Mouse (Mus musculus): ENCODE measurements at regions not wholly inside any gene's neighbourhood (a gene's known extent, or its start where the extent isn't known, plus 50 kb on each side); places are given as distances from the start of the nearest gene placed in this dataset.

DNA sequence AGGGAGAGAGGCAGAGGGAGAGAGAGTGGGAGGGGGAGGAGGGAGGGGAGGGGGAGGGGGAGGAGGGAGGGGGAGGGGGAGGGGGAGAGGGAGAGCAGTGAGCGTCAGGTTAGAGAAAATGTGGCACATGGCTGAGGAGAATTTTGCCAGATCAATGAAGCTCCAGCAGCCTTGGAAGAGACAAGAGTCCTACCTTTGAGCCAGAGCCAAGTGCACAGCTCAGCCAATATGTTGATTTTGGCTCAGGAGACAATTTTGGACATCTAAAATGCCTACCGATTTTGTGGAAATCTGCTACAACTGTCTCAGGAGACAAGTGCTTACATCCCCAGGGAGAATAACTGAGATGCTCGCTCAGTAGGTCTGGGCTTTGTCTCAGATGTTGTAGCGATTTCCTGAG lies 184.3 kb downstream of the Stk31 start:
- no peaks in the 10 kb centered on the region for H3K4me1 ChIP-seq (replicated peaks; ENCODE audit: control insufficient read depth, insufficient read depth, low read length)
- no peak overlapping the region for H3K27ac ChIP-seq (ENCODE audit: low read depth)
- H3K4me3 ChIP-seq (ENCODE audit: low read depth, low read length), result no peak overlapping the region
- no peak overlapping the region for H3K4me2 ChIP-seq (ENCODE audit: low read length)
- 55% methylated on average over 4 of the region's 4 CpGs for WGBS
- ATAC-seq (replicated peaks; ENCODE audit: low FRiP score, low TSS enrichment, low read depth) (no peak), DNase-seq (ENCODE audit: low spot score) (no peak)
- H3K9ac ChIP-seq (ENCODE audit: low read length), result no peak overlapping the region
- no peaks in the 10 kb centered on the region for H3K27me3 ChIP-seq (replicated peaks; ENCODE audit: control insufficient read depth, insufficient read depth, low read length)
- H3K9me3 ChIP-seq (ENCODE audit: control insufficient read depth, low read length), result no peaks in the 10 kb centered on the region
- H3K36me3 ChIP-seq (ENCODE audit: control insufficient read depth, insufficient read depth, low read length), result no peaks in the 10 kb centered on the region

DNA sequence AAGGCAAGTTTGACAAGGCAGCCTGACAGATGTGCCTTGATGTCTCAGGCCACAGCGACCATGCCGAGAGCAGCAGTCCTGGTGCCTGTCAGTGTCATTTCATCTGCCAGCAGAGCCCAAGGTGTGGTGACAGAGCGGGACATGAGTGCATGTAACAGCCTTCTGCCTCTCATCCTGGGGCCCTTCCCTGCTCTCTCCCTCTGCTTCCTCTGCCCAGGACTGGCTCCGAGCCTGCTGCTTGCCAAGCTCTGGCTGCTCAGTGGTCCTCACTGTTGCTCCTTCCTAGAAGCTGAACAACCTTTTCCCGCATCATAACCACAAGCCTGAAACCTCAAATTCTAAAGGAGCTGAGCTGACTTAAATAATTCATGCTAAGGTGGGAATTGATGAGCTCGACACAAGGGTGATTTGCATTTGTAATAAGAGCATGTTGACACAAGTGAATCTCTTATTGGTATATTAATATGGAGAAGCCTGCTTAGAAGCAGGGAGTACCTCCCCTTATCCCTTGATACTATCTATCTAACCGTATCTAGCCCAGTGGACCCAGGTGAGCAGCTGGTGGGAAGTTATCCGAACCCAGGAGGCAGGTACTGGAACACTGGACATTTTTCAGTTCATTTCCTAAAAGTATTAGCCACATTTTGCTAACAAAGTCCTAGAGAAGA lies 186.8 kb downstream of the Stk31 start:
- no peak overlapping the region for H3K4me3 ChIP-seq (ENCODE audit: low read depth, low read length)
- no peak for DNase-seq (ENCODE audit: low spot score)
- ATAC-seq (replicated peaks; ENCODE audit: low FRiP score, low TSS enrichment, low read depth), result no peak
- H3K9ac ChIP-seq (ENCODE audit: low read length), result no peak overlapping the region
- no peaks in the 10 kb centered on the region for H3K4me1 ChIP-seq (replicated peaks; ENCODE audit: control insufficient read depth, insufficient read depth, low read length)
- 71% methylated on average over 8 of the region's 8 CpGs for WGBS
- H3K27ac ChIP-seq (ENCODE audit: low read depth), result no peak overlapping the region
- H3K9me3 ChIP-seq (ENCODE audit: control insufficient read depth, low read length), result no peaks in the 10 kb centered on the region
- no peak overlapping the region for H3K4me2 ChIP-seq (ENCODE audit: low read length)
- no peaks in the 10 kb centered on the region for H3K27me3 ChIP-seq (replicated peaks; ENCODE audit: control insufficient read depth, insufficient read depth, low read length)
- no peaks in the 10 kb centered on the region for H3K36me3 ChIP-seq (ENCODE audit: control insufficient read depth, insufficient read depth, low read length)

DNA sequence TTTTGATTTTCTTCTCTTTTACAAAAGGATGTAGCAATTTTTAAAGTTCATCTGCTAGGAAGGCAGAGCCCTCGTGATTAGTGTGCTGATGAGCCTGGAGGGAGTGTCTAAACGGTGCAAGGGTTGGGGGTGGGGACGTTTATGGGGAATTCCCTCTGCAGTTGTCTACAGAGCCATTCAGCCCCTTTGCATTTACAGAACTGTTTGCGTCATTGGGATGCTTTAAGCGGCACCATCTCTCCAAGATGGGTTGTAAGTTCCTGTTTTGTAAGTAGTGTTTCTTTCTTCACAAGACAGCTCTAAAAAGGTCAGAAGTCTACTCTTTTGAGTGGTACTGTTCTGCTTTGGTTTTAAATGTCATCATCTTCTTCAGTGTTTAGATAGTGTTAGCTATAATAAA lies 191.1 kb downstream of the Stk31 start:
- Histone ChIP-seq H3K9me3 (ENCODE audit: control insufficient read depth, low read length) (no peaks in the 10 kb centered on the region), H3K4me3 (ENCODE audit: low read depth, low read length) (no peak overlapping the region), H3K4me2 (ENCODE audit: low read length) (no peak overlapping the region), H3K36me3 (ENCODE audit: control insufficient read depth, insufficient read depth, low read length) (no peaks in the 10 kb centered on the region), H3K27me3 (replicated peaks; ENCODE audit: control insufficient read depth, insufficient read depth, low read length) (no peaks in the 10 kb centered on the region), H3K27ac (ENCODE audit: low read depth) (no peak overlapping the region), H3K4me1 (replicated peaks; ENCODE audit: control insufficient read depth, insufficient read depth, low read length) (no peaks in the 10 kb centered on the region), H3K9ac (ENCODE audit: low read length) (no peak overlapping the region)
- DNase-seq (ENCODE audit: low spot score) (no peak), ATAC-seq (replicated peaks; ENCODE audit: low FRiP score, low TSS enrichment, low read depth) (no peak)
- WGBS, result 46% methylated on average over 5 of the region's 5 CpGs

DNA sequence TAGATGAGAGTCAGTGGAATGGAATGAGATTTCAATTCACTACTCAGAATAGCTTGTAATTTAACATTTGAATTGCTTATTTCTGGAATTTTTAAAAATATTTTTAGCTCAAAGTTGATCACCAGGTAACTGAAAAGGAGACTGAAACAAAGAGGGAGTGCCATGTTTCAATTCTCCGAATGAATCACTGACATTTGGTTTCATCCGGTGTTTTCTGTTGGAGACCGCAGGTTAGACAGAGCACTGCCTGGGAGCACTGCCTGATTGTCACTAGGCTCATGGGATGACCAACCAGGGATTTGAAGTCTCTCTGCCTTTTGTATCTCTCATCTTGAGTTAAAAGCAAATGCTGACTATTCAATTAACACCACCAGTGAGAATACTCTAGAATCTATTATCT lies 193.3 kb downstream of the Stk31 start:
- Histone ChIP-seq H3K36me3 (ENCODE audit: control insufficient read depth, insufficient read depth, low read length) (no peaks in the 10 kb centered on the region), H3K4me2 (ENCODE audit: low read length) (no peak overlapping the region), H3K4me3 (ENCODE audit: low read depth, low read length) (no peak overlapping the region), H3K9me3 (ENCODE audit: control insufficient read depth, low read length) (no peaks in the 10 kb centered on the region), H3K4me1 (replicated peaks; ENCODE audit: control insufficient read depth, insufficient read depth, low read length) (no peaks in the 10 kb centered on the region), H3K27me3 (replicated peaks; ENCODE audit: control insufficient read depth, insufficient read depth, low read length) (no peaks in the 10 kb centered on the region), H3K27ac (ENCODE audit: low read depth) (no peak overlapping the region), H3K9ac (ENCODE audit: low read length) (no peak overlapping the region)
- 95% methylated on average over 3 of the region's 3 CpGs for WGBS
- ATAC-seq (replicated peaks; ENCODE audit: low FRiP score, low TSS enrichment, low read depth), result no peak
- no peak for DNase-seq (ENCODE audit: low spot score)

DNA sequence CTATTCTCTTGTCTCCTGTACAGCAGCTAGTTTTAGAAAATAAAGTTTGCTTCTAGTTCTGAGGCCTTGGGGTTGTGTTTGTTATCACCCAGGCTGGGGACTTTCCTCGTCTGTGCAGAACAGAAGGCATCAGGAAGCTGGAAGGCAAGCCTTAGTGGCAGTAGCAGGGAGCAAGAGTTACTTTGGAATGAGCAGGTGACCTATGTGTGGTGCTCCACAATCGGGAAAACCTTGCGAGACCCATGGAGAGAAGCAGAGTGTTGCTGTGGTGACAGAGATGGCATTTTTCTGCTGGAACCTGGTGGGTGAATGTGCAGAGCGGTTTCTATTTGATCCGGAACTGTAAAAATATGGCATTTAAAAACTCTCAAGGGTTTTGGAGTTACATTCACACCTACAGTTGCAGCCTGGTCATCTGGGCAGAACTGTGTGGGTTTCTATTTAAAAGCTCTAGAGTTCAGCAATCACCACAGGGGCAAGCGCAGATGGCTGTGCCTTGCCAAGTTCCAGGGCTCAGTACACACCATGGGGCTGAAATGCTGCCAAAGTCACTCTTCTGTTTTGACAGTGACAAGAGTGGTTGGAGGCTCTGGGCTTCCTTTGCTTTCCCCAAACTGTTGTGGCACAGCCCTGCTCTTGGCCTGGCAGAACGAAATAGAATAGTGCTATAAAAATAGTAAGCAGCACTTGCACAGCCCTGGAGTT lies 195.7 kb downstream of the Stk31 start:
- 83% methylated on average over 7 of the region's 7 CpGs for WGBS
- ATAC-seq (replicated peaks; ENCODE audit: low FRiP score, low TSS enrichment, low read depth), result no peak

DNA sequence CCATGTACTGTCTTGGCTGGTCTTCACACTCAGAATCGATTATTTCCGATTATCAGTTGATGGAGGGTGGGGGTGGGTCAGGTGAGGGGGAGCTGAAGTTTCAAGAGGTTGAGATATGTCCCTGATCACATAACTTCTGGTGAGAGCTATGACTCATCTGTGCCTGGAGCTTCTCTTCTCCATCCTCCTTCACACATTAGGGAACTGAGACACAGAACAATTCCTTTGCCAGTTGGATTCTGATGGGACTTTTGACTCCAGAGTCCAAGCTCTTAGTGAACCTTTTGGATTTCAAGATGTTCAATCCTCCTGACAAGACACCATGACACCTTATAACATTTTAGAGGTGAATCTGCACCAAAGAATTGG lies 196.2 kb downstream of the Stk31 start:
- H3K27ac ChIP-seq (ENCODE audit: low read depth), result no peak overlapping the region
- no peaks in the 10 kb centered on the region for H3K27me3 ChIP-seq (replicated peaks; ENCODE audit: control insufficient read depth, insufficient read depth, low read length)
- 78% methylated on average over 2 of the region's 2 CpGs for WGBS
- ATAC-seq (replicated peaks; ENCODE audit: low FRiP score, low TSS enrichment, low read depth), result no peak
- no peaks in the 10 kb centered on the region for H3K36me3 ChIP-seq (ENCODE audit: control insufficient read depth, insufficient read depth, low read length)
- H3K4me3 ChIP-seq (ENCODE audit: low read depth, low read length), result no peak overlapping the region
- no peaks in the 10 kb centered on the region for H3K4me1 ChIP-seq (replicated peaks; ENCODE audit: control insufficient read depth, insufficient read depth, low read length)
- H3K9me3 ChIP-seq (ENCODE audit: control insufficient read depth, low read length), result no peaks in the 10 kb centered on the region
- DNase-seq (ENCODE audit: low spot score), result no peak
- no peak overlapping the region for H3K4me2 ChIP-seq (ENCODE audit: low read length)
- H3K9ac ChIP-seq (ENCODE audit: low read length), result no peak overlapping the region

More for the DNA sequence above, 195.7 kb downstream of the Stk31 start:
- no peaks in the 10 kb centered on the region for H3K4me1 ChIP-seq (replicated peaks; ENCODE audit: control insufficient read depth, insufficient read depth, low read length)
- H3K27ac ChIP-seq (ENCODE audit: low read depth), result no peak overlapping the region
- no peaks in the 10 kb centered on the region for H3K36me3 ChIP-seq (ENCODE audit: control insufficient read depth, insufficient read depth, low read length)
- no peak overlapping the region for H3K9ac ChIP-seq (ENCODE audit: low read length)
- no peaks in the 10 kb centered on the region for H3K27me3 ChIP-seq (replicated peaks; ENCODE audit: control insufficient read depth, insufficient read depth, low read length)
- no peak overlapping the region for H3K4me3 ChIP-seq (ENCODE audit: low read depth, low read length)
- H3K4me2 ChIP-seq (ENCODE audit: low read length), result no peak overlapping the region
- H3K9me3 ChIP-seq (ENCODE audit: control insufficient read depth, low read length), result no peaks in the 10 kb centered on the region
- no peak for DNase-seq (ENCODE audit: low spot score)

DNA sequence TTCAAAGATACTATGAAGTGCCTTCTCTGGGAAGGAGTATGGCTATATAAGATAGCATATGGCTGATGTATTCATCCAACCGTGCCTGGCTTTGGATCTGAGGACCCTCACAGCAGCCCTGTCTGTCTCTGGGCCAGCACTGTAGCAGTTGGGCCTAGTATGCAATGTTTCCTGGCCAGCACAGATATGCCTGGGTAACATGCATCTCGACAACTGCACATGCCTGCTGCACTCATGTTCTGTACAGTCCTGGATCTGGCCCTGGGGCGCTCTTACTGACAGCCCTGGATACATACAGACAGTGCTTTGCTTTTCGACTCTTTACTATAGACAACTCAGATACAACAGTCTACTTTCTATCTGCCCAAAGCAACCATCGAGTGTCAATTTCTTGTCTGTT lies 197.3 kb downstream of the Stk31 start:
- H3K4me2 ChIP-seq (ENCODE audit: low read length), result no peak overlapping the region

DNA sequence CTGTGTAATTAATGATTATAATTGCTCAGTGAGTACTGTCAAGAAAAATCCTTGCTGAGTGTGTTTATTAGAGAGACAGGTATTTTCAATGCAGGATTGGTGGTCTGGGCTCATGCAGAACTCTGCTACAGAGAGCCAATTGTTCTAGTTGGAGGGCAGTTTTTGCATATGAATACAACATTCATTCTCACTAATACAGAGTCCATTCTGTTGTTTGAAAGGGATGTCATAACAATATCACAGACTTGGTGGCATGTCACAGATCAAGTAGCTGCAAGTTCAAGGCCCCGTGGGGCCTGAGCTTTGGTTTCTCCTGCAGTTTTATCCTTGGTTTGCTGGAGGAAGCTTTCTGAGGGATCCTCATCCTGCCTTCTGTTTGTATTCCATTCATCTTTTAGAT lies 207.8 kb downstream of the Stk31 start:
- DNase-seq (ENCODE audit: low spot score) (no peak), ATAC-seq (replicated peaks; ENCODE audit: low FRiP score, low TSS enrichment, low read depth) (no peak)
- WGBS, result 53% methylated on average over 1 of the region's 1 CpGs
- no peak overlapping the region for H3K4me2 ChIP-seq (ENCODE audit: low read length)
- no peak overlapping the region for H3K4me3 ChIP-seq (ENCODE audit: low read depth, low read length)
- no peaks in the 10 kb centered on the region for H3K36me3 ChIP-seq (ENCODE audit: control insufficient read depth, insufficient read depth, low read length)
- no peak overlapping the region for H3K27ac ChIP-seq (ENCODE audit: low read depth)
- H3K4me1 ChIP-seq (replicated peaks; ENCODE audit: control insufficient read depth, insufficient read depth, low read length), result no peaks in the 10 kb centered on the region
- no peaks in the 10 kb centered on the region for H3K9me3 ChIP-seq (ENCODE audit: control insufficient read depth, low read length)
- H3K27me3 ChIP-seq (replicated peaks; ENCODE audit: control insufficient read depth, insufficient read depth, low read length), result no peaks in the 10 kb centered on the region
- no peak overlapping the region for H3K9ac ChIP-seq (ENCODE audit: low read length)

More for the DNA sequence above, 197.3 kb downstream of the Stk31 start:
- ATAC-seq (replicated peaks; ENCODE audit: low FRiP score, low TSS enrichment, low read depth), result no peak
- no peaks in the 10 kb centered on the region for H3K4me1 ChIP-seq (replicated peaks; ENCODE audit: control insufficient read depth, insufficient read depth, low read length)
- no peaks in the 10 kb centered on the region for H3K36me3 ChIP-seq (ENCODE audit: control insufficient read depth, insufficient read depth, low read length)
- no peak for DNase-seq (ENCODE audit: low spot score)
- no peaks in the 10 kb centered on the region for H3K9me3 ChIP-seq (ENCODE audit: control insufficient read depth, low read length)
- H3K27ac ChIP-seq (ENCODE audit: low read depth), result no peak overlapping the region
- no peak overlapping the region for H3K9ac ChIP-seq (ENCODE audit: low read length)
- H3K27me3 ChIP-seq (replicated peaks; ENCODE audit: control insufficient read depth, insufficient read depth, low read length), result no peaks in the 10 kb centered on the region
- no peak overlapping the region for H3K4me3 ChIP-seq (ENCODE audit: low read depth, low read length)
- WGBS, result 85% methylated on average over 5 of the region's 5 CpGs

DNA sequence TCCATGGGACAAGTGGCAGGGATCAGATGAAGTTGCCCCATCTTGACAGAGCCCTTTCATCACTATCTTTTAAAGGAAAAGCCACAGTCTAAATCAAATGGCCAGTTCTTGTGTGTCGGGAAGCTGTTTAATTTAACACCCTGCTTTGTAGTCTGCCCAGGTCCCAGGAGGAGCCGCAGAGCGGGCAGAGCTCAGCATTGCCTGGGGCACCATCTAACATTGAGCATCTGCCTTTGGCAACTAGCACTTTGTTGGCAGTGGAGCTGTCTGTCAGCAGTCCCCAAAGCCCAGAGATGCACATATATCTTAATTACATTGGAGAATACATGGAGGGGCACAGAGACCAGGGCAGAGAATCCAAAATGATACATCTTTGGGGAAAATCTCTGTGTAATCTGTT lies 208.4 kb downstream of the Stk31 start:
- no peak overlapping the region for H3K27ac ChIP-seq (ENCODE audit: low read depth)
- DNase-seq (ENCODE audit: low spot score), result no peak
- H3K4me1 ChIP-seq (replicated peaks; ENCODE audit: control insufficient read depth, insufficient read depth, low read length), result no peaks in the 10 kb centered on the region
- ATAC-seq (replicated peaks; ENCODE audit: low FRiP score, low TSS enrichment, low read depth), result no peak
- H3K4me3 ChIP-seq (ENCODE audit: low read depth, low read length), result no peak overlapping the region
- H3K9ac ChIP-seq (ENCODE audit: low read length), result no peak overlapping the region
- H3K27me3 ChIP-seq (replicated peaks; ENCODE audit: control insufficient read depth, insufficient read depth, low read length), result no peaks in the 10 kb centered on the region
- no peaks in the 10 kb centered on the region for H3K36me3 ChIP-seq (ENCODE audit: control insufficient read depth, insufficient read depth, low read length)
- H3K9me3 ChIP-seq (ENCODE audit: control insufficient read depth, low read length), result no peaks in the 10 kb centered on the region
- H3K4me2 ChIP-seq (ENCODE audit: low read length), result no peak overlapping the region
- 70% methylated on average over 3 of the region's 3 CpGs for WGBS

Measured in intestine, embryonic 14.5 days (tissue).